Mouse (Mus musculus) forebrain, embryonic 11.5 days (tissue): ENCODE results near the gene Slc5a2. TPM values are rescaled to one million over a fixed set of nuclear protein-coding genes. Genes with fewer than 3 reads are reported as not detected.

Experiments used
- ATAC-seq: fragments of 200-750 bp; cut with Nextera tagmentation; replicated peaks from 2 replicates; pipeline ENCODE4 v1.8.0; 2017; ENCODE audit warnings: moderate TSS enrichment; ENCODE audit not compliant: low FRiP score
- DNase-seq: peaks from one replicate; pipeline ENCODE4 v3.0.0-alpha.2; 2017; ENCODE audit warnings: low spot score
- H3K27ac ChIP-seq: fragments of 300-500 bp; sonication (generic); 2 replicates; pipeline ENCODE4 v1.5.1; 2014; ENCODE audit warnings: low read depth, low read length
- H3K27me3 ChIP-seq: fragments of 300-500 bp; sonication (generic); 2 replicates; pipeline ENCODE4 v1.6.1; 2014; ENCODE audit warnings: mild to moderate bottlenecking, low read length, mixed read lengths; ENCODE audit not compliant: control insufficient read depth, insufficient read depth
- H3K36me3 ChIP-seq: fragments of 300-500 bp; sonication (generic); 2 replicates; pipeline ENCODE4 v1.6.1; 2014; ENCODE audit warnings: mild to moderate bottlenecking, low read length, moderate library complexity, mixed read lengths; ENCODE audit not compliant: control insufficient read depth, insufficient read depth
- H3K4me1 ChIP-seq: fragments of 300-500 bp; sonication (generic); replicated peaks from 2 replicates; pipeline ENCODE4 v1.6.1; 2014; ENCODE audit warnings: low read length, mixed read lengths; ENCODE audit not compliant: control insufficient read depth, insufficient read depth
- H3K4me2 ChIP-seq: fragments of 300-500 bp; sonication (generic); 2 replicates; pipeline ENCODE4 v1.6.1; 2014; ENCODE audit warnings: low read depth, mild to moderate bottlenecking, low read length, moderate library complexity, mixed read lengths; ENCODE audit not compliant: severe bottlenecking
- H3K4me3 ChIP-seq: fragments of 300-500 bp; sonication (generic); 2 replicates; pipeline ENCODE4 v1.5.1; 2014; ENCODE audit warnings: low read depth, low read length
- H3K9ac ChIP-seq: fragments of 300-500 bp; sonication (generic); 2 replicates; pipeline ENCODE4 v1.6.1; 2014; ENCODE audit warnings: low read length
- H3K9me3 ChIP-seq: fragments of 300-500 bp; sonication (generic); 2 replicates; pipeline ENCODE4 v1.6.1; 2016; ENCODE audit warnings: low read length, mixed read lengths; ENCODE audit not compliant: control insufficient read depth
- WGBS: fragments of 180-500 bp; shearing (Covaris S2); extraction: QIAGEN DNeasy Blood & Tissue Kit; methylation state at CpG from one replicate; pipeline ENCODE4 v1.1.7; 2014; 5-methylcytosine and 5-hydroxymethylcytosine counted together
- polyA plus RNA-seq: library from polyadenylated mRNA; unstranded; fragments of >200 nt; fragmentation: Nextera tagmentation; extraction: Ambion mirVana; gene quantifications from 2 replicates; pipeline ENCODE4 v1.2.1, GENCODE M21; 2014

Slc5a2 gene
- polyA plus RNA-seq, 1 experiment from 2014 or later, result 0.35 TPM

DNA sequence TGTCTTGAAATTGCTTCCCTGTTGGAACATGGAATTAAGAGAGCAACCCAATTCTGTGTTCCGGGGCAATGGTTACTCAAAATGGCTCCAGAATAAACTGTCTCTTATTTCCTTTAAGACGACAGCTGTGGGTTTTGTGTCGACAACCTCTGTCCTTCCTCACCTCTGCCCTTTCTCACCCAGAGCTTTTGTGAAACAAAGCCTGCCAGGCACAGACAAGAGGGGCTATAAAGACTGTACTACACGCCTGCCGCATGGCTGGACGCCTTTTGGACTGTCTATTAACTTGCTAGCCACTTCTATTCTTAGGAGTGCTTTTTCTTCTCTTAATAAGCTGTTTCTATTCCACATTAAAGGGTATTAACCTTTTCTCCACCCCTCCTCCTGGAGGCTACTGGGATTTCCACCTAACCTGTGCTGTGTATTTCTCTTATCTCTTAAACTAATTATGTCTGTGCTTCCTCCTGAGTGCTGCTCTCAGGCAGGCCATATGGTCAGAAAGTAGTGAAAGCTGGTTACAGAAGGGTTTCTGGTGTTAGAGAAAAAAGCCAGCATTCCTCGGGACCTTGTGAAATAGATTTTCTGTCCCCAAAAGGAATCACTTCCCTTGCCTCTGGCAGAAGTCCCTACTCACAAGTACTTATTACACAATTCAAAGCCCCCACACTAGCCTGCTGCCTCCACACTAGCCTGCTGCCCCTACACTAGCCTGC, 17.2 kb downstream of the Slc5a2 start:
- Histone ChIP-seq H3K27me3 (0 out of 2 replicates have a peak, but pooled peaks cover 2% of the 10 kb centered on the region), H3K4me3 (no peak overlapping the region), H3K9me3 (no peaks in the 10 kb centered on the region), H3K4me1 (peaks cover 6% of the 10 kb centered on the region; the same call in 1 of the 2 replicates), H3K4me2 (no peak overlapping the region), H3K36me3 (no peaks in the 10 kb centered on the region), H3K9ac (no peak overlapping the region), H3K27ac (no peak overlapping the region)
- 6% methylated on average over 7 of the region's 7 CpGs for WGBS
- peak; percentile 50 for DNase-seq
- ATAC-seq, result no peak

DNA sequence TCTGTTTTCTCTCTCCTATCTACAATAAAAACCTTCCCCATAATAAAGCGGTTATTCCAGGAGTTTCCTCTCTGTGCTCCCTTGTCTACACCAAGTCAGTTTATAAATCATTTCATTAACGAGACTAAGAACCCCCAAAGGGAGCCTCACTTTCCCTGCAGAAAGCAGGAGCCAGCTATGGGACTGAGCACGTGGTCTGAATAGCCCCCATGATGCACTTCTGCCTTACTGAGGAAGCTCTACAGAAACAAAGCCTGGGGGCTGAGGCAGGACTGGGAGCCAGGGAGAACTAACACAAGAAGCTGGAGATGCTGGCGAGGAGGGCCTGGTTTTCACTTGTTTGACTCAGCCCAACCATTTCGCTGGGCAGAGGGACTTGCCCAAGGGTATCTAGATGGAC, 18.6 kb downstream of the Slc5a2 start:
- 51% methylated on average over 5 of the region's 5 CpGs for WGBS
- no peak overlapping the region for H3K9ac ChIP-seq
- peak; percentile 43 for DNase-seq

GRCm38 (mm10) chr7:128285060-128285459, 19.6 kb downstream of the Slc5a2 start:
- 0 out of 2 replicates have a peak, but pooled peaks cover 2% of the 10 kb centered on the region for H3K27me3 ChIP-seq
- peaks cover 8% of the 10 kb centered on the region; the same call in 1 of the 2 replicates for H3K4me1 ChIP-seq
- H3K27ac ChIP-seq, result no peak overlapping the region
- no peak overlapping the region for H3K4me3 ChIP-seq
- H3K36me3 ChIP-seq, result no peaks in the 10 kb centered on the region; the same call in 1 of the 2 replicates
- peak; percentile 24 for DNase-seq
- H3K9ac ChIP-seq, result no peak overlapping the region
- ATAC-seq, result no peak
- H3K9me3 ChIP-seq, result no peaks in the 10 kb centered on the region
- H3K4me2 ChIP-seq, result no peak overlapping the region
- WGBS, result 88% methylated on average over 8 of the region's 8 CpGs

More for the DNA sequence above, 18.6 kb downstream of the Slc5a2 start:
- no peak for ATAC-seq
- Histone ChIP-seq H3K36me3 (no peaks in the 10 kb centered on the region), H3K27me3 (0 out of 2 replicates have a peak, but pooled peaks cover 2% of the 10 kb centered on the region), H3K4me2 (no peak overlapping the region), H3K4me3 (no peak overlapping the region), H3K4me1 (peaks cover 6% of the 10 kb centered on the region; the same call in 1 of the 2 replicates), H3K27ac (no peak overlapping the region), H3K9me3 (no peaks in the 10 kb centered on the region)

- Histone ChIP-seq H3K36me3 (no peaks in the 10 kb centered on the region; the same call in 1 of the 2 replicates), H3K27me3 (no peaks in the 10 kb centered on the region), H3K9me3 (no peaks in the 10 kb centered on the region), H3K9ac (no peak overlapping the region), H3K4me2 (no peak overlapping the region), H3K4me3 (no peak overlapping the region), H3K4me1 (peaks cover 2% of the 10 kb centered on the region; the same call in 1 of the 2 replicates), H3K27ac (no peak overlapping the region)
- 26% methylated on average over 9 of the region's 9 CpGs for WGBS
- peak; percentile 61 for DNase-seq
- ATAC-seq, result 0 out of 2 replicates have a peak, but pooled peaks have one; percentile 44
These were observed 23.6 kb downstream of the Slc5a2 start for GRCm38 (mm10) chr7:128288923-128289544.

- ATAC-seq (no peak), DNase-seq (no peak)
- Histone ChIP-seq H3K4me3 (no peak overlapping the region), H3K27ac (no peak overlapping the region), H3K9me3 (no peaks in the 10 kb centered on the region), H3K9ac (no peak overlapping the region), H3K27me3 (no peaks in the 10 kb centered on the region), H3K36me3 (no peaks in the 10 kb centered on the region; the same call in 1 of the 2 replicates), H3K4me1 (peaks cover 3% of the 10 kb centered on the region; the same call in 1 of the 2 replicates), H3K4me2 (no peak overlapping the region)
- 90% methylated on average over 10 of the region's 10 CpGs for WGBS
These were observed 29.3 kb downstream of the Slc5a2 start for GRCm38 (mm10) chr7:128294785-128295184.

GRCm38 (mm10) chr7:128296514-128296913, 31.1 kb downstream of the Slc5a2 start:
- Histone ChIP-seq H3K36me3 (no peaks in the 10 kb centered on the region), H3K9me3 (no peaks in the 10 kb centered on the region), H3K4me2 (no peak overlapping the region), H3K4me1 (peaks cover 3% of the 10 kb centered on the region; the same call in 1 of the 2 replicates), H3K4me3 (no peak overlapping the region), H3K9ac (no peak overlapping the region), H3K27ac (no peak overlapping the region), H3K27me3 (no peaks in the 10 kb centered on the region)
- 54% methylated on average over 3 of the region's 3 CpGs for WGBS
- DNase-seq (no peak), ATAC-seq (no peak)

DNA sequence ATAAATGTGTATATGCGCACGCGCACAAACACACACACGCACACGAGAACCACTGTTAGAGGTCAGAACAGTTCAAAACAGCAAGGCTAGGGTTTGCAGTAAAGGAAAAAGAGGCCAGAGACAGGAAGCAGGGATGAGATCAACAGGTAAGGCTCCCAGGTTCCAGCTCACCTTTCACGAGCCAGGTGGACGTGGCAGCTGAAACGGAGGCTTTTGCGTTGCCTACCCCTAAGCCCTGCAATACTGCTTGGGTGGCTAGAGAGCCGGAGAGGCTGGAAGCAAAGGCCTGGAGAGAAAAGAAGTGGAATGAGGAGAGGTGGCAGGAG, 31.8 kb downstream of the Slc5a2 start:
- no peaks in the 10 kb centered on the region for H3K9me3 ChIP-seq
- ATAC-seq (no peak), DNase-seq (no peak)
- H3K27ac ChIP-seq, result no peak overlapping the region
- 43% methylated on average over 10 of the region's 10 CpGs for WGBS
- no peaks in the 10 kb centered on the region for H3K27me3 ChIP-seq
- H3K9ac ChIP-seq, result peak overlapping the region; percentile 92
- no peaks in the 10 kb centered on the region for H3K36me3 ChIP-seq
- H3K4me2 ChIP-seq, result peak overlapping the region; percentile 84
- peaks cover 3% of the 10 kb centered on the region; the same call in 1 of the 2 replicates for H3K4me1 ChIP-seq
- H3K4me3 ChIP-seq, result peak overlapping the region; percentile 83

- peak within 1 kb of the TSS; percentile 84 for H3K4me2 ChIP-seq
- no peaks in the 10 kb centered on the region for H3K36me3 ChIP-seq
- H3K4me1 ChIP-seq, result peaks cover 3% of the 10 kb centered on the region; the same call in 1 of the 2 replicates
- 2% methylated on average over 47 of the region's 47 CpGs for WGBS
- H3K9me3 ChIP-seq, result no peaks in the 10 kb centered on the region
- peak within 1 kb of the TSS; percentile 92 for H3K9ac ChIP-seq
- peak within 1 kb of the TSS; percentile 83 for H3K4me3 ChIP-seq
- peak; percentile 77 for DNase-seq
- peak; percentile 55 for ATAC-seq
- no peaks in the 10 kb centered on the region for H3K27me3 ChIP-seq
- H3K27ac ChIP-seq, result peak within 1 kb of the TSS; percentile 37; the same call in 1 of the 2 replicates
These were observed 32.4 kb downstream of the Slc5a2 start, which contains the start of gene BC017158 for GRCm38 (mm10) chr7:128297617-128298480. Gene BC017158 (minus strand): TSS chr7:128298170.
